Mouse (Mus musculus) frontal cortex, postnatal 10 days (tissue): ENCODE measurements at regions not wholly inside any gene's neighbourhood (a gene's known extent, or its start where the extent isn't known, plus 50 kb on each side); places are given as distances from the start of the nearest gene placed in this dataset.

Experiments
- DNase-seq, 2 experiments: peaks; one replicate each; pipeline ENCODE4 v3.0.0; 2022; ENCODE audit warnings: low spot score in 2 of 2, mixed read lengths in 1 of 2

GRCm38 (mm10) chr4:87386835-87387234 lies 156.6 kb upstream of the Slc24a2 start:
- DNase-seq: no peak

DNA sequence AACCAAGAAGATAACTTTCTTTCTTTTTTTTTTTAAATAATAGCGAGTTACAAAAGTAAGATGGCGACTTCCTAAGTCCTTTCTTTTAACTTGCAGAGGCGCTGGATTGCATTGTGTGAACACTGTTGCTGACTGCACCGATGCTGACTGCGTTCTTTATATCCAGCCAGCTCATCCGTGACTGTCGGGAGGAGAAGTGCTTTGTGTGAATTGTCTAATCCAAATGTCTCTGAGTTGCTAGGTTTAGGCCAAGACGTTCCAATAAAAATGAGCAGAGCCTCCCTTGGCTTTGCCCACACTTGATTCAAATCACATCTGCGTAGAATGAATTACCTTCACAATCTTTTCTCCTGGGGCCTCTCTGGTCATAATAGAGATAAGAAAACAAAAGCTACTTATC lies 156.0 kb upstream of the Slc24a2 start:
- no peak for DNase-seq

GRCm38 (mm10) chr4:87385221-87385739 lies 155.0 kb upstream of the Slc24a2 start:
- DNase-seq: no peak

DNA sequence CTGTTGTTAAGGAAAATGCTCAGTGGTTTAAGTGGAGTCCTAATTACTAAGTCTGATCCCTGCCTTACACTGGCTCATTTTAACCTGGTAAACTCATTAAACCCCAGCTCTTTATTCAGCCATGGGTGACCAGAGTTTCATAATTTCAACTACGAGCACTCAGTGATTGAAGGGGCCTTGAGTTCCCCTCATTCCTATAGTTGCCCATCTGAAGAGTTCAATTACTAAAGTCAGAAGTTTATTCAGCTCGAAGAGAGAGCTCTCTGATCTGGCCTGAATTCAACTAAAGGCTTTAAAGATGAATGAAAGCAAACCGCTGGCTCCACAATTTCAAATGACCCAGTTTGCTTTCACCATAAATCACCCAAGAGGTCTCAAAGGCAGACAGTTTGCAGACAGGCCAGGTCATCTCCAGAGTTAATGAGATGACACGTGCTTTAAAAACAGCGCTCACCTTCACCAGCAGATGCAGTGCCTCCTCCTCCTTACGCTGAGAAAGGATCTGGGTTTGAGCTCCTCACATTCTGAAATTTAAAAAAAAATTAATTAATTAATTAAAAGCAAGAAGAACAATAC lies 154.3 kb upstream of the Slc24a2 start:
- DNase-seq: no peak

GRCm38 (mm10) chr4:87380716-87381115 lies 150.4 kb upstream of the Slc24a2 start:
- no peak for DNase-seq

GRCm38 (mm10) chr4:87379516-87380173 lies 149.4 kb upstream of the Slc24a2 start:
- DNase-seq: no peak

DNA sequence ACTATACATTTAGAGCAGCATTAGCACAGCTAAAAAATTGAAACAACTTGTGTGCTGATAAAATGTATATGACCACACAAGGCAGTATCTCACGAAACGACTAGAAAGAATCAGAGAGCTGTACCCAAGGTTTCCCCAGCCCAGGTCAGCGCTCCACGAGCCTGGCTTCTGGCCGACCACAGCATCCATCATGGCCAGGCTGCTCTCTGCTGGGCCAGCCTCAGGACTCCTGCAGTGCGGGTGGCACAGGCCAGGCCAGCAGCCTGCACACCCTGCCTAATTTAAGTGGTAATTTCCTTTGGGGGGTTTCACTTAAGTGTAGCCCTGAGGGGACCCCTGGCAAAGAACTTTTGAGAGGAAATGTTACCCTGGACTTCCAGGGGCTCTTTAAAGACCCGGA lies 141.7 kb upstream of the Slc24a2 start:
- no peak for DNase-seq

DNA sequence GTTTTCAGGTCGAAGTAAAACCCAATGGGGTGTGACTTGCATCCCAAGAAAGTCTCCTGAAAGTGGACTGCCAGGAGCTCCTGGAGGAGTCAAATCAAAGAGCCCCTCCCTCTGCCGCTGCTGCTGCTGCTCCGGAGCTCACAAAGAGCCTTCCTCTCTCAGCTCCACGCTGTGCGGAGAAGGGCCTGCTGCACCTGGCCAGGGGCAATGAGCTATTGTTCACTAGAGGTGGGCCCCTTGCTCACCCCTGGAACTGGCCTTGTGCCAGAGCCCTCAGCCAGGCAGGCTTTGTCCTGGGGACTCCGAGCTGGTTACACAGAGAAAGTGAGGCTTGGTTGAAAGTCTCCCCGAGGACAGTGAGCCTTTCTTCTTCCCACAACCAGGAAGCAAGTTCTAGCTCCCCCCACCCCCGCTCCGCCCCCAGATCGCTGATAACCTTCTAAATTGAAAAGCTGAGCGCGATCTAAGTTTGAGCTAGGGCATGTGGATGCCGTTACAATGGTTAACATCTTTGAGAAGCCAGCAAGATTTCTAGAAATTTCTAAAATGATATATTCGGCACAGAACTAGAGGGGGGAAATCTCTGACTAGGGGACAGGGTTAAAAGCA lies 139.5 kb upstream of the Slc24a2 start:
- DNase-seq: peak in 1 of 2 experiments; percentile 21

DNA sequence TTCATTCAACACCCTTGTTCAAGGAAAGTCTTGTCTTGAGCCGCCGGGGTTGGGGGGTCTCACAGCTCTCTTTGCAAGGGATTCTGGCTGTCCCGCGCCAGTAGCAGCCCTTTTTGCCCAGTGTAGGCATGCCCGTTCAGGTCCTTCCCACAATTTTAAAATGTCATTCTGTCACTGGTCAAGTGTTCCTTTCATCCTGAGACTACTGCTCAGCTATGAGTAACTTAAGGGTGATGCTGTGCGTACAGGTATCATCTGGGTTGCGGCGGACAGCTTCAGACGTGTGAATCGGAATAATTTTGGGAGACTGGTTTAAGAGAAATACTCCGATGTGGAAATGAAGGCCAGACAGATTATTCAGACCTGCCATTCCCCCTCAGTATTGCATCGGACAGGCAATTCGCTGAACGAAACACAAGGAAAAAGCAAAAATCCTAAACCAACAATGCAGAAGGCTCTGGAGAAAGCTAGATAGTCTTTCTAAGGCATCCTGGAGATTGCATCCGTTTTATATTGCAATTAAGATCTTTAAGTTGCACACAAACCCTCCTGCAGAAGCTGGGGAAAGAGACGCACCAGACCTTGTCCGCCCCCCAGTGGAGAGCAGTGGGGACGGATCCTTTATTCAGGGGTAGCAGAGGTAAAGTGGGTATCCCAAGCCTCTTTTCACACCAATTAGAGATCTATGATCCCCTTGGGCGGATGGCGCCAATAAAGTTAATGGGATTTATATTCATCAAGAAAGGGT lies 138.3 kb upstream of the Slc24a2 start:
- peak in 1 of 2 experiments; percentile 59 for DNase-seq

GRCm38 (mm10) chr4:87367732-87368412 lies 137.6 kb upstream of the Slc24a2 start:
- peak; percentile 52 to 83 for DNase-seq

GRCm38 (mm10) chr4:87362201-87362600 lies 131.9 kb upstream of the Slc24a2 start:
- peak in 1 of 2 experiments; percentile 58 for DNase-seq

DNA sequence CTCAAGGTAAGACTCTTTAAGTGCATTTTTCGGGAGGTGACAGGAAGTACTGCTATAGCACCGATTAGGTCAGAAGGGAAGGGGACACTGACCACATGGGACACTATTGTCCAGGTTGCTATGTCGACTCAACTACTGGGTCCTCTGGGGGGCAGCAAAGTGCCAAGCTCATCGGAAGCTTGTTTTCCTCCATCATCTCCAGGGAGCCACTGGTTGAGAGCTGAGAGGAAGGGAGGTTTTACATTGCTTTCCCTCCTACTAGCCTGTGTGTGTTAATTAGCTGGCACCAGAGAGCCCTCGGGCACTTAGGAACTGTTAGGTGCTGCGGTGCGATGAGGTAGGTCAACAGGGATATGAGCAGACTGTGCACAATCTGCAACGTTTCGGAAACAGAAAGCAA lies 129.2 kb upstream of the Slc24a2 start:
- DNase-seq: peak in 1 of 2 experiments; percentile 48

- DNase-seq: no peak
Measured at GRCm38 (mm10) chr4:87359004-87359403, 128.7 kb upstream of the Slc24a2 start.

GRCm38 (mm10) chr4:87332968-87333367 lies 102.7 kb upstream of the Slc24a2 start:
- no peak for DNase-seq

- DNase-seq: no peak
Measured at GRCm38 (mm10) chr4:87329136-87329535, 98.9 kb upstream of the Slc24a2 start.

DNA sequence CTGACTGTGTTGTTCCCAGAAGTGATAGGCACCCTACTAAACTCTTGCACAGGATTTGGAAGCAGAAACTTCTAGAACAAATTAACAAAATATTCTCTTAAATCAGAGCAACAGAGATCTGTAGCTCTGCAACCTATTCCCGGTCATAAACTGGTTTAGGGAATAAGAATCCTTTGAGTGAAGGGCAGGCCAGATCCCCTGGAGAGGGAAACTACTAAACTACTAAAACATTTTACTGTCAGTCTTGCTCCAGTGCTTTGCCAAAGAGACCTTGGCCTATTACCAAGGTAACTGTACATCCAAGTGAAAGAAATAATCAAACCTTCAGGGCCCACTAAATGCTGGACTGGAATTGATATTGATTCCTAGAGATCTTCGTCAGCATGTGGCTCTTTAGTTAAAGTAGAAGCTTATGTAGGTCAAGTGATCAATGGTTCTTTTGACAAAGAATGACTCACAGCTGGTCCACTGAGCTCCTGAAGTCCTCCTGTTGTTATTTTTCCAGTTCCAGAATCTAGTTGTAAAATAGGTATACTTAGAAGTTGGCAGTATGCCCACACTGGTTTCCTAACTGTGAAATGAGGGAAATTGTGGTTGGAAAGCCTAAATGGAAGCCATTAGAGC lies 91.6 kb upstream of the Slc24a2 start:
- DNase-seq: no peak

- no peak for DNase-seq
Measured at GRCm38 (mm10) chr4:87298129-87298528, 67.9 kb upstream of the Slc24a2 start.

DNA sequence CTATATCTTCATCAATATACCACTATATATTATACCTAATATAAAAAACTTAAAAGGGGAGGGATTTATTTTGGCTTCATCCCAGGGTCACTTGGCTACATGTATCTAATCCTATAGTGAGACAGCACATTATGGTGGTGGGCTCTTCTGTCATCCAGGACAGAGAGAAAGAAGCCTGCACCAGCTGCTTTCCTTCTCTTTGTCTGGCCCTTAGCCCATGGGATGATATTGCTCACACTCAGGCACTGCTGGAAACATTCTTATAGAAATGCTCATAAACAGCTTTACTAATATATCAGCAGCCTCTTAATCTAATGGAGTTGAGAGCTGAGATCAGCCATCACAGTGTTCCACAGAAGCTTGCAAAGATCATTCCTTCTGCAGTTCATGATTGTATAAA lies 64.3 kb upstream of the Slc24a2 start:
- DNase-seq: no peak
